8 mouse cellular contexts compared by ENCODE assay signal in the genomic region with DNA sequence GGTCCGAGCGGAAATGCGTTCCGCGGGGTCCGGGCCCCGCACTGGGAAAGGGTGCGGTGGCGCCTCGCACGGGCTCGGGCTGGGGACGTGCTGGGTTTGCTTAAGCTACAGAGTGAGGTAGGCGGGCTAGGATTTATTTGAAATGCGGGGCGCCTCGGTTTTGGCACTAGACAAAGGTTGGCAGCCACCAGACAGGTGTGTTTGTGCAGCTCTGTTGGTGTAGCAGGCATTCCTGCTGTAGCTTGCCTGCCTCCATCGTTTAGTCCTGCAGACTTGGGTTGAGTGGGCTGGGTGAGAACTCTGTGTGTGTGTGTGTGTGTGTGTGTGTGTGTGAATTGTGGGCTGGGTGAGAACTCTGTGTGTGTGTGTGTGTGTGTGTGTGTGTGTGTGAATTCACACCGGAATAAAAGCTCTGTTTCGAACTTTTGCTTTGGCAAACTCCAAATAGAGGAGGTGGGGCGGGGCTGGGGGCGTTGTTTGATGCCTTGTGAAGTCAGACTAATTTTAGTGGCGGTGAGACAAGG. TPM values are rescaled to one million over a fixed set of nuclear protein-coding genes. Genes with fewer than 3 reads are reported as not detected.
A peak's percentile ranks its signal among the peaks of the same experiment; 100 is the strongest.
DNase-seq lines count a peak whose midpoint lies in the region; ATAC-seq lines count a peak whose summit lies in the region.

No protein-coding gene starts in this region.

- H3K27ac ChIP-seq in hindbrain, embryonic 11.5 days (ENCODE audit: low read depth, low read length), result peak overlapping the region; percentile 85

- no peaks in the 10 kb centered on the region for H3K27me3 ChIP-seq in hindbrain, embryonic 11.5 days (ENCODE audit: control insufficient read depth, insufficient read depth, low read length)

- peak overlapping the region; percentile 49 for H3K4me2 ChIP-seq in hindbrain, embryonic 11.5 days (replicated peaks; ENCODE audit: low read depth, low read length)

- no peaks in the 10 kb centered on the region for H3K9me3 ChIP-seq in hindbrain, embryonic 11.5 days (ENCODE audit: control insufficient read depth, low read length)

- peak overlapping the region; percentile 57 for H3K4me3 ChIP-seq in hindbrain, embryonic 11.5 days (ENCODE audit: low read depth, low read length)

- peak overlapping the region; percentile 88 for H3K9ac ChIP-seq in hindbrain, embryonic 11.5 days (ENCODE audit: low read depth, low read length)

- DNase-seq in cerebellum, adult 11 months, result peak; percentile 53
- DNase-seq in cerebellum, postnatal 10 days, result no peak
- DNase-seq in ZHBTc4 (ENCODE audit: low read depth, low spot score), result peak; percentile 79
- DNase-seq in fibroblast of lung, adult 2 months (ENCODE audit: low read depth), result peak; percentile 6
- peak; percentile 67 for DNase-seq in hindbrain, embryonic 11.5 days (ENCODE audit: low spot score)
- peak; percentile 23 for DNase-seq in left cerebral cortex, adult 11 months (ENCODE audit: low spot score)
- peak; percentile 32 for DNase-seq in lung, postnatal 36 days
- DNase-seq in spleen, postnatal 10 days (ENCODE audit: low spot score in 2 of 2), result peak; percentile 63 to 66

- 0% methylated on average over 23 of the region's 23 CpGs for WGBS in hindbrain, embryonic 11.5 days

- no peaks in the 10 kb centered on the region for H3K36me3 ChIP-seq in hindbrain, embryonic 11.5 days (ENCODE audit: control insufficient read depth, insufficient read depth, low read length)

- no peaks in the 10 kb centered on the region for H3K4me1 ChIP-seq in hindbrain, embryonic 11.5 days (replicated peaks; ENCODE audit: control insufficient read depth, insufficient read depth, low read length)

- peak; percentile 90 for ATAC-seq in hindbrain, embryonic 11.5 days (ENCODE audit: low FRiP score)

RNA-seq across cellular contexts. Expression of a gene that starts 0.7 kb away (rescaled TPM):
- polyA plus RNA-seq in hindbrain, embryonic 11.5 days (2014; fragmentation: Nextera tagmentation; extraction: Ambion mirVana), result 22.9 and 27.4 TPM in 2 replicates

Comparison
In these comparisons a context has a peak if more than half of its experiments do, and no peak if none do; other contexts are left out.
1. DNase-seq: peak in cerebellum, adult 11 months (single experiment), ZHBTc4 (single experiment), fibroblast of lung, adult 2 months (single experiment), hindbrain, embryonic 11.5 days (single experiment), left cerebral cortex, adult 11 months (single experiment), lung, postnatal 36 days (single experiment) and spleen, postnatal 10 days (2 of 2); none in cerebellum, postnatal 10 days (0 of 2).